Mouse (Mus musculus) spleen, embryonic (tissue): Measurements from ENCODE around the gene Rbck1.

Source experiments
- CTCF ChIA-PET: fragments of 350-600 bp; sonication (Branson Sonifier 250); formaldehyde crosslinking; loops from one replicate; lab custom pipeline; 2022; lab: Charles Lee

The Rbck1 gene

GRCm38 (mm10) chr2:152344909-152345308 is 12.5 kb upstream of the Rbck1 start:
- CTCF ChIA-PET: no interaction called here

- CTCF ChIA-PET: no interaction called here
Observed at GRCm38 (mm10) chr2:152344361-152344760, 11.9 kb upstream of the Rbck1 start.

- CTCF ChIA-PET: interaction anchor here (0.6 to 0.7 kb wide), 4 partner anchors 34 to 279 kb away, joined by 3 to 11 read pairs (median 7); partner anchors contain the start of gene Defb25
Observed at GRCm38 (mm10) chr2:152343329-152344213, 11.1 kb upstream of the Rbck1 start, which contains the start of gene Trib3. Gene Trib3 (minus strand): TSS chr2:152344032.

GRCm38 (mm10) chr2:152339631-152340179 is 7.3 kb upstream of the Rbck1 start:
- CTCF ChIA-PET: no interaction called here

- CTCF ChIA-PET: no interaction called here
Observed at GRCm38 (mm10) chr2:152338319-152338718, 5.9 kb upstream of the Rbck1 start.

- CTCF ChIA-PET: no interaction called here
Observed at GRCm38 (mm10) chr2:152337591-152338212, 5.2 kb upstream of the Rbck1 start.

- CTCF ChIA-PET: no interaction called here
Observed at GRCm38 (mm10) chr2:152336856-152337255, 4.4 kb upstream of the Rbck1 start.

GRCm38 (mm10) chr2:152335289-152335820 is 2.9 kb upstream of the Rbck1 start:
- CTCF ChIA-PET: interaction anchor here (0.7 kb wide), 1 partner anchor 231 kb away, joined by 5 read pairs; no protein-coding TSS in a partner anchor

GRCm38 (mm10) chr2:152333345-152334006 is 1.0 kb upstream of the Rbck1 start:
- CTCF ChIA-PET: interaction anchor here (0.6 kb wide), 1 partner anchor 16 kb away, joined by 5 read pairs; no protein-coding TSS in a partner anchor

- CTCF ChIA-PET: no interaction called here
Observed at GRCm38 (mm10) chr2:152330858-152331423, 1.5 kb downstream of the Rbck1 start.

GRCm38 (mm10) chr2:152327980-152328379 is 4.5 kb downstream of the Rbck1 start:
- CTCF ChIA-PET: interaction anchor here (0.7 kb wide), 1 partner anchor 9 kb away, joined by 3 read pairs; no protein-coding TSS in a partner anchor

- CTCF ChIA-PET: no interaction called here
Observed at GRCm38 (mm10) chr2:152326654-152327053, 5.8 kb downstream of the Rbck1 start.

- CTCF ChIA-PET: no interaction called here
Observed at GRCm38 (mm10) chr2:152326157-152326556, 6.3 kb downstream of the Rbck1 start.

- CTCF ChIA-PET: interaction anchor here (0.7 kb wide), 2 partner anchors 27 to 35 kb away, joined by 3 read pairs; no protein-coding TSS in a partner anchor
Observed at GRCm38 (mm10) chr2:152324842-152325241, 7.6 kb downstream of the Rbck1 start.

GRCm38 (mm10) chr2:152323971-152324370 is 8.5 kb downstream of the Rbck1 start:
- CTCF ChIA-PET: no interaction called here

- CTCF ChIA-PET: no interaction called here
Observed at GRCm38 (mm10) chr2:152322198-152322597, 10.3 kb downstream of the Rbck1 start.

- CTCF ChIA-PET: no interaction called here
Observed at GRCm38 (mm10) chr2:152321558-152321957, 10.9 kb downstream of the Rbck1 start.

- CTCF ChIA-PET: no interaction called here
Observed at GRCm38 (mm10) chr2:152317054-152317453, 15.4 kb downstream of the Rbck1 start.

- CTCF ChIA-PET: no interaction called here
Observed at GRCm38 (mm10) chr2:152313926-152314325, 18.5 kb downstream of the Rbck1 start.

GRCm38 (mm10) chr2:152312996-152313395 is 19.5 kb downstream of the Rbck1 start:
- CTCF ChIA-PET: no interaction called here

GRCm38 (mm10) chr2:152307186-152307585 is 25.3 kb downstream of the Rbck1 start:
- CTCF ChIA-PET: no interaction called here
